Mouse (Mus musculus) thymus, adult 2 months (tissue): ENCODE measurements around the gene Zfp777.

ENCODE experiments used
- CTCF ChIP-seq: fragments of 200-500 bp; IDR thresholded peaks from 2 replicates; pipeline ENCODE4 v1.5.1; 2012; ENCODE audit warnings: mild to moderate bottlenecking, control low read depth, low read length, moderate library complexity, borderline replicate concordance; ENCODE audit not compliant: control insufficient read depth, poor library complexity, insufficient read depth; ENCODE audit errors: extremely low read depth
- POLR2A ChIP-seq: fragments of 200-500 bp; IDR thresholded peaks from 2 replicates; pipeline ENCODE4 v1.6.1; 2012; ENCODE audit warnings: mild to moderate bottlenecking, low read length, control low read depth, moderate library complexity; ENCODE audit not compliant: control insufficient read depth, poor library complexity, insufficient read depth; ENCODE audit errors: extremely low read depth

- TF ChIP-seq CTCF, result no peak
- TF ChIP-seq POLR2A, result no peak
Observed at GRCm38 (mm10) chr6:48073316-48073715, 24.6 kb upstream of the Zfp777 start.
